Mouse (Mus musculus) right cerebral cortex, adult 18-20 months (tissue): Measurements from ENCODE around the gene Mul1.

Experiments
- DNase-seq: peaks from one replicate; pipeline ENCODE4 v3.0.0; 2022; ENCODE audit warnings: mixed read lengths

Mul1 gene

GRCm38 (mm10) chr4:138444941-138445340 lies 10.5 kb downstream of the Mul1 start:
- DNase-seq = no peak

- no peak for DNase-seq
Measured at GRCm38 (mm10) chr4:138446981-138447380, 12.5 kb downstream of the Mul1 start.

- peak; percentile 94 for DNase-seq
Measured at GRCm38 (mm10) chr4:138447387-138447786, 12.9 kb downstream of the Mul1 start.

GRCm38 (mm10) chr4:138447827-138448602 lies 13.5 kb downstream of the Mul1 start:
- no peak for DNase-seq

GRCm38 (mm10) chr4:138448872-138449615 lies 14.6 kb downstream of the Mul1 start:
- DNase-seq = no peak

GRCm38 (mm10) chr4:138449636-138450314 lies 15.3 kb downstream of the Mul1 start:
- DNase-seq = no peak

- DNase-seq = no peak
Measured at GRCm38 (mm10) chr4:138452306-138453096, 18.0 kb downstream of the Mul1 start.

- no peak for DNase-seq
Measured at GRCm38 (mm10) chr4:138453097-138453752, 18.8 kb downstream of the Mul1 start.

GRCm38 (mm10) chr4:138453753-138454570 lies 19.5 kb downstream of the Mul1 start, which contains the start of gene Camk2n1:
Camk2n1 (plus strand) TSS chr4:138454314.
- DNase-seq = peak; percentile 92

GRCm38 (mm10) chr4:138454571-138455140 lies 20.2 kb downstream of the Mul1 start:
- DNase-seq = peak; percentile 85

- DNase-seq = no peak
Measured at GRCm38 (mm10) chr4:138455141-138455955, 20.9 kb downstream of the Mul1 start.

- no peak for DNase-seq
Measured at GRCm38 (mm10) chr4:138455956-138456341, 21.5 kb downstream of the Mul1 start.

- no peak for DNase-seq
Measured at GRCm38 (mm10) chr4:138456536-138456935, 22.1 kb downstream of the Mul1 start.

- DNase-seq = no peak
Measured at GRCm38 (mm10) chr4:138457091-138457490, 22.6 kb downstream of the Mul1 start.

- DNase-seq = no peak
Measured at GRCm38 (mm10) chr4:138458171-138458570, 23.7 kb downstream of the Mul1 start.

- no peak for DNase-seq
Measured at GRCm38 (mm10) chr4:138458735-138459440, 24.4 kb downstream of the Mul1 start.

GRCm38 (mm10) chr4:138459775-138460174 lies 25.3 kb downstream of the Mul1 start:
- DNase-seq = no peak

- no peak for DNase-seq
Measured at GRCm38 (mm10) chr4:138460910-138461309, 26.4 kb downstream of the Mul1 start.

- DNase-seq = no peak
Measured at GRCm38 (mm10) chr4:138461471-138461870, 27.0 kb downstream of the Mul1 start.
